Mouse (Mus musculus) forebrain, postnatal 0 days (tissue): ENCODE results near the gene Slc24a4. TPM values are rescaled to one million over a fixed set of nuclear protein-coding genes. Genes with fewer than 3 reads are reported as not detected.

ENCODE experiments used
- ATAC-seq: fragments of 200-750 bp; cut with Nextera tagmentation; 2 replicates; pipeline ENCODE4 v1.8.0; 2017; ENCODE audit warnings: mild to moderate bottlenecking, moderate library complexity
- DNase-seq: peaks from one replicate; pipeline ENCODE4 v3.0.0-alpha.2; 2015
- H3K27ac ChIP-seq: fragments of 300-500 bp; sonication (generic); 2 replicates; pipeline ENCODE4 v1.5.1; 2014; ENCODE audit warnings: low read depth, mild to moderate bottlenecking, antibody characterized with exemption, low read length, moderate library complexity, mixed read lengths
- H3K27me3 ChIP-seq: fragments of 300-500 bp; sonication (generic); 2 replicates; pipeline ENCODE4 v1.6.1; 2014; ENCODE audit warnings: mild to moderate bottlenecking, low read length, mixed read lengths; ENCODE audit not compliant: insufficient read depth
- H3K36me3 ChIP-seq: fragments of 300-500 bp; sonication (generic); 2 replicates; pipeline ENCODE4 v1.6.1; 2014; ENCODE audit warnings: mild to moderate bottlenecking, moderate library complexity; ENCODE audit not compliant: insufficient read depth
- H3K4me1 ChIP-seq: fragments of 300-500 bp; sonication (generic); 2 replicates; pipeline ENCODE4 v1.6.1; 2014; ENCODE audit warnings: antibody characterized with exemption; ENCODE audit not compliant: insufficient read depth
- H3K4me2 ChIP-seq: fragments of 300-500 bp; sonication (generic); 2 replicates; pipeline ENCODE4 v1.6.1; 2014; ENCODE audit warnings: low read depth, mild to moderate bottlenecking, moderate library complexity
- H3K4me3 ChIP-seq: fragments of 300-500 bp; sonication (generic); 2 replicates; pipeline ENCODE4 v1.5.1; 2014; ENCODE audit warnings: low read depth, low read length, mixed read lengths
- H3K9ac ChIP-seq: fragments of 300-500 bp; sonication (generic); 2 replicates; pipeline ENCODE4 v1.6.1; 2014; ENCODE audit warnings: mild to moderate bottlenecking
- H3K9me3 ChIP-seq: fragments of 300-500 bp; sonication (generic); 2 replicates; pipeline ENCODE4 v1.6.1; 2016; ENCODE audit warnings: low read length
- CTCF ChIP-seq: sonication (generic); IDR thresholded peaks from 2 replicates; pipeline ENCODE4 v1.5.1; 2016; ENCODE audit warnings: antibody characterized with exemption, control low read depth, low read depth
- WGBS: fragments of 180-500 bp; shearing (Covaris S2); extraction: QIAGEN DNeasy Blood & Tissue Kit; methylation state at CpG from one replicate; pipeline ENCODE4 v1.1.7; 2014; 5-methylcytosine and 5-hydroxymethylcytosine counted together
- polyA plus RNA-seq: library from polyadenylated mRNA; unstranded; fragments of >200 nt; fragmentation: Nextera tagmentation; extraction: Ambion mirVana; gene quantifications from 2 replicates; pipeline ENCODE4 v1.2.1, GENCODE M21; 2015
- total RNA-seq: library from RNA; depleted of rRNA; stranded (reverse); fragments of >200 nt; gene quantifications from 2 replicates; pipeline ENCODE4 v1.2.3, GENCODE M21; 2014

The Slc24a4 gene
- total and polyA plus RNA-seq, 2 experiments from 2014 or later = 2.4 to 5.6 TPM

DNA sequence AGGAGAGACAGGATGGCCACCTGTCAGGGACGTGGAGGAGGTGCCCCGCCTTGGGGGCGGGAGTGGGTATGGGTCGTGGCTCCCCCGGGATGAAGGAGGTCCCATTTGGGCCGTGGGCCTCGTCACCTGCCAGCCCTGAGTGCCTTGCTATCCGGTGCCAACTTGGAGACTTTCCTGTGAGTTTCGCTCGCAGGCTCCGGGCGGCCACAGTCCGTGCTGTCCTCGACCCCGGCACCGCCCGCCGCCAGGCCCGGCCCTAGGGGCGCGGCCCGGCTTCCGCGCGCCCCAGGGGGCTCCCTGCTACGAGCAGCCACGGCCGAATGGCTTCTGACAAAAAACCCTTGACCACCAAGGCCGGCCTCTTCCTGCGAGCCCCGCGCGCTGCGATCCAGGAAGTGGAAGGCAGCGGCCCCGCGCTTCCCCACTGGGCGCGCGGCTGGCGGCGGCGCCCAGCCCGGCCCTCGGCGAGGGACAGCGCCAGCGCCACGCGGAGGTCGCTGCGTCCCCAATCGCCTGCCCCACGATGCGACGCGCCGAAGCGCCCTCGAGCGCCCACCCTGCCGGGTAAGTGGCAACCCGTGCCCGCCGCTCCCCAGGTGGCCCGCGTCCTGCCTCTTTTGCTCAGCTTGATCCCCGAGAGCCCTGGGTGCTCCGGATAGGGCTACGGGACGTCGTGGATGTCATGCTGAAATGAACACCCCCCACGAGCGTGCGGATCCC lies 154.4 kb downstream of the Slc24a4 start, which contains the start of gene Rin3:
Gene Rin3, plus strand, starts transcription at position 286 of the 720 bp plus-strand sequence.
- Histone ChIP-seq H3K4me1 (no peaks in the 10 kb centered on the region), H3K9me3 (no peaks in the 10 kb centered on the region), H3K4me3 (peak within 1 kb of the TSS; percentile 47), H3K27me3 (no peaks in the 10 kb centered on the region), H3K27ac (0 out of 2 replicates have a peak within 1 kb of the TSS, but pooled peaks have one; percentile 15), H3K9ac (peak within 1 kb of the TSS; percentile 52), H3K36me3 (no peaks in the 10 kb centered on the region), H3K4me2 (peak within 1 kb of the TSS; percentile 98)
- no peak for DNase-seq
- TF ChIP-seq CTCF = peak; percentile 23; the same call in 1 of the 2 replicates
- ATAC-seq = peak; percentile 70
- WGBS = under 1% methylated on average over 63 of the region's 75 CpGs

DNA sequence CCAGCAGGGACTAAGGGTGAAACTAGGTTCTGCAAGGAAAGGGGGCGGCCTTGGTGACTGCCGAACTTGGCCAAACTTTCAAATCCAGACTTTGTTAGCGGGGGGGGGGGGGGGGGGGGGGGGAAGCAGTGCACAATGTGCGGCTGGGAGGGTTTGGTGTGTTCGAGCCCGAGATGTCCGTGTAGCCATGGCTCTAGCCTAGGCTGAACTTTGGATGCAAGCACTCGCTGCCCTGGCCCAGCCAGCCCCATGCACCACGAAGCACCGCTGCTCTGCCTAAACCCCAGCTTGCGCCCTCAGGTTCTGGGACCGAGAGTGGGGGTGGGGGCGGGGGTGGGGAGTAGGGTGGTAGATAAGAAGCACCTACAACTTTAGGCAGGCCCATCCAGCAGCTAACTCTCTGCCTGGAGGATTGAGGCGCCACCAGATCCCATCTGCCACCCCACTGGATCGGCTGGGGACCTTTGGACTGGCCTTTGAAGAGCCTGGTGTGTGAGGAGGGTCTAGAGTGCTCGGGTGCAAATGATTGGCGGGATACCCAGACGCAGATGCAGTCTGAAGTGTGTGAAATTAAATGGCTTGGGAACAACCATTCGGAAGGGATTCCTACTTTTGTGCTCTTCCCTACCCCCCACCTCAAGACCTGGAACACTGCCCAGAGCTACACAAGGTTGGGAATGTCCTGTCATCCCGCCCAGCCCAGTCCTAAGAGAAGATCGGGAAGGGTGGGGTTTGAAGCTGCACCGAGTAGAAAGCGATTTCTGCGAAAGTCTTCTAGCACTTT lies 155.1 kb downstream of the Slc24a4 start:
- no peaks in the 10 kb centered on the region for H3K9me3 ChIP-seq
- H3K4me3 ChIP-seq = peak overlapping the region; percentile 47
- no peaks in the 10 kb centered on the region for H3K27me3 ChIP-seq
- H3K4me1 ChIP-seq = no peaks in the 10 kb centered on the region
- peak overlapping the region; percentile 98 for H3K4me2 ChIP-seq
- 4% methylated on average over 23 of the region's 24 CpGs for WGBS
- H3K9ac ChIP-seq = no peak overlapping the region
- DNase-seq (no peak), ATAC-seq (peak; percentile 49)
- no peak overlapping the region for H3K27ac ChIP-seq
- H3K36me3 ChIP-seq = no peaks in the 10 kb centered on the region
- TF ChIP-seq CTCF = no peak

DNA sequence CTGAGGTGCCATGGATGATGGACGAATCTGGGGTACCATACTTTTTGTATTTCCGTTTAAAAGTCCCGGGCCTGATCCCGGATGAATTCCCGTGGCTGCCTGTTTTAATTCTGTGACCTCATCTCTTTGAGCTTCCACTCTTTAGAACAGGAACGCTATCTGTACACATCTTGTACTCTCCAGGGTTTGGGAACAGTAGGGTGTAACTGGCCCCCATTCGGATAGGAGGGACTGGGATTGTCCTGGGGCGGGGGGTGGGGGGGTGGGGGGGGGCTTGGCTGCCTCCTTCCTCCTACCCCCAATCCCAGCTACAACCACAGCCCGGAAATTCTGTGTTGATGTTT lies 155.7 kb downstream of the Slc24a4 start:
- no peaks in the 10 kb centered on the region for H3K4me1 ChIP-seq
- WGBS = 24% methylated on average over 9 of the region's 9 CpGs
- peak overlapping the region; percentile 98 for H3K4me2 ChIP-seq
- no peaks in the 10 kb centered on the region for H3K36me3 ChIP-seq
- no peaks in the 10 kb centered on the region for H3K27me3 ChIP-seq
- DNase-seq (no peak), ATAC-seq (no peak)
- H3K9me3 ChIP-seq = no peaks in the 10 kb centered on the region
- H3K9ac ChIP-seq = no peak overlapping the region
- no peak overlapping the region for H3K27ac ChIP-seq
- H3K4me3 ChIP-seq = peak overlapping the region; percentile 47
- no peak for TF ChIP-seq CTCF

DNA sequence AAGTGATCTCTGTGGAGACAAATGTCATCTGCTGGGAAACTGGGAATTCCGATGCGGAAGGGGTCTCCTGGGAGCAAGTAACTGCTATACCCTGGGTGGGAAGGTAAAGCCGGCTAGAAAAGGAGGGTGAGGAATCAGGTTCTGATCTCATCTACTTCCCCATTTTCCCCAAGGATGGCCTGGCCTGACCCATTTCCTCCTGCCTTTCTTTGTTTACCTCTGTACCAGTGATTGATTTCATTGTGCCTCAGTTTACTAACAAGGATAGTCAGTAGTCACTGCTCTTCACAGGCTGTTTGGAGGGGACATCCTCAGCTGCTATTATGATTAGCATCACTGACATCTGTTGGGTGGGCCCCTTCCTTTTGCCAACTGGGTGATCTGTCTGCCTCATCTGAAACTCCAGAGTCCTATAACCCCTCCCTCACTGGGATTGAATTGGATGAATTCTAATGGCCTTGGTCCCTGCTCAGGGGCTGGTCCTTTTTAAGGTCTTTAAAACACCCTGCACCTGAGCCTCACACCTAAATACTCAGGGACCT lies 156.2 kb downstream of the Slc24a4 start:
- H3K27ac ChIP-seq = no peak overlapping the region
- no peak overlapping the region for H3K4me3 ChIP-seq
- no peaks in the 10 kb centered on the region for H3K9me3 ChIP-seq
- WGBS = 60% methylated on average over 3 of the region's 3 CpGs
- no peaks in the 10 kb centered on the region for H3K4me1 ChIP-seq
- no peak for DNase-seq
- no peaks in the 10 kb centered on the region for H3K27me3 ChIP-seq
- no peak for TF ChIP-seq CTCF
- no peaks in the 10 kb centered on the region for H3K36me3 ChIP-seq
- H3K9ac ChIP-seq = no peak overlapping the region
- ATAC-seq = no peak
- H3K4me2 ChIP-seq = 0 out of 2 replicates have a peak overlapping the region, but pooled peaks have one; percentile 98

DNA sequence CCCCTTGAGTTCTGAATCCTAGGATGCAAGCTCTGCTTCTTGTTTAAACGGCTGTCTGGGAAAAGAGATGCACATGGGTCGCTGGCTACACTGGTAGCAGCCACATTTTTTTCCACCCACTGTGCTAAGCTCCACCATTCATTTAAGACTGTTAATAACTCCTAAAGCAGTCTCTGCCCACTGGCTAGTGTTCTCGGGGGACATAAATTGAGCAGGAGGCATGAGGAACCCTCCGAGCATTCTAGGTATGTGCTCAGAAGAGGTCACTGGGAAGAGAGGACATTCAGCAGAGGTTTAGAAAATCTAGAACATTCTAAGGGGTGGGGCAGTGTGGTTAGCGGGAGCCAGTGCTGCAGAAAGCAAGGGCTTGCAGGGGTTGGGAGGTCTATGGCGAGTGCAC lies 156.8 kb downstream of the Slc24a4 start:
- Histone ChIP-seq H3K36me3 (no peaks in the 10 kb centered on the region), H3K27me3 (no peaks in the 10 kb centered on the region), H3K4me2 (no peak overlapping the region), H3K9me3 (no peaks in the 10 kb centered on the region), H3K27ac (no peak overlapping the region), H3K9ac (no peak overlapping the region), H3K4me3 (no peak overlapping the region), H3K4me1 (no peaks in the 10 kb centered on the region)
- TF ChIP-seq CTCF = no peak
- DNase-seq (no peak), ATAC-seq (no peak)
- whole genome bisulfite sequencing = 79% methylated on average over 6 of the region's 6 CpGs

DNA sequence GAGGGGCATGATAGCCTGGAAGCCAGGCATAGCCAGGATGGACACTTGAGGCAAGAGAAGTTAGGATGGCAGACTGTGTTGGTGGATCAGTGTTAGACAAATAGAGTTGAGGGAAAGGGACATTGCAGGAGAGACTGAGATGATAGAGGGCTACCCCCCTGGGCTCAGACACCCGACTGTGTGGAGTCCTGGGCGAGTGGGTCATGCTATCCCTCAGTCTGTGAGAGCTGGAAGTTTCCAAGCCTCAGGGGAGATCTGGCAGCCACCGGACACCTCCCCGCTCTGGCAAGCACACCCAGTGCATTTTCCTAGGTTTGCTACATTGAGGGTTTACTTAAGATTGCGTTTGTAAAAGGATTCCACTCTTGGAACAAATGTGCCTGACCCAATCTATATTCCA lies 157.2 kb downstream of the Slc24a4 start:
- no peak overlapping the region for H3K27ac ChIP-seq
- H3K9me3 ChIP-seq = no peaks in the 10 kb centered on the region
- no peak overlapping the region for H3K9ac ChIP-seq
- H3K36me3 ChIP-seq = no peaks in the 10 kb centered on the region
- H3K27me3 ChIP-seq = no peaks in the 10 kb centered on the region
- no peak overlapping the region for H3K4me2 ChIP-seq
- WGBS = 84% methylated on average over 5 of the region's 5 CpGs
- no peak for DNase-seq
- no peak overlapping the region for H3K4me3 ChIP-seq
- ATAC-seq = no peak
- TF ChIP-seq CTCF = no peak
- H3K4me1 ChIP-seq = no peaks in the 10 kb centered on the region
